Mouse (Mus musculus) stomach, embryonic 14.5 days (tissue): ENCODE measurements around the gene Gm28827. TPM values are rescaled to one million over a fixed set of nuclear protein-coding genes. Genes with fewer than 3 reads are reported as not detected.
"Not testable (repeated sequence)": the region's sequence is repeated elsewhere in the genome, so short reads cannot be mapped to it uniquely, and the experiment has no call there.

Experiments used
- ATAC-seq: fragments of 200-750 bp; cut with Nextera tagmentation; 2 replicates; pipeline ENCODE4 v1.8.0; 2017; ENCODE audit warnings: low read depth, moderate TSS enrichment; ENCODE audit not compliant: insufficient number of reproducible peaks, insufficient read depth, low FRiP score
- H3K27ac ChIP-seq: fragments of 300-500 bp; sonication (generic); 2 replicates; pipeline ENCODE4 v1.5.1; 2014; ENCODE audit warnings: mild to moderate bottlenecking, low read length, moderate library complexity, mixed read lengths
- H3K27me3 ChIP-seq: fragments of 300-500 bp; sonication (generic); 2 replicates; pipeline ENCODE4 v1.6.1; 2014; ENCODE audit warnings: low read length, control low read depth, mixed read lengths; ENCODE audit not compliant: control insufficient read depth, insufficient read depth
- H3K36me3 ChIP-seq: fragments of 300-500 bp; sonication (generic); 2 replicates; pipeline ENCODE4 v1.6.1; 2014; ENCODE audit warnings: mild to moderate bottlenecking, control low read depth, low read length, moderate library complexity, mixed read lengths; ENCODE audit not compliant: control insufficient read depth, insufficient read depth
- H3K4me1 ChIP-seq: fragments of 300-500 bp; sonication (generic); 2 replicates; pipeline ENCODE4 v1.6.1; 2014; ENCODE audit warnings: low read length, control low read depth, mixed read lengths; ENCODE audit not compliant: control insufficient read depth, insufficient read depth
- H3K4me2 ChIP-seq: fragments of 300-500 bp; sonication (generic); replicated peaks from 2 replicates; pipeline ENCODE4 v1.6.1; 2014; ENCODE audit warnings: low read depth, low read length, control low read depth
- H3K4me3 ChIP-seq: fragments of 300-500 bp; sonication (generic); 2 replicates; pipeline ENCODE4 v1.5.1; 2014; ENCODE audit warnings: low read depth, low read length, control low read depth
- H3K9ac ChIP-seq: fragments of 300-500 bp; sonication (generic); replicated peaks from 2 replicates; pipeline ENCODE4 v1.6.1; 2014; ENCODE audit warnings: low read depth, mild to moderate bottlenecking, control low read depth, low read length, moderate library complexity, mixed read lengths
- H3K9me3 ChIP-seq: fragments of 300-500 bp; sonication (generic); 2 replicates; pipeline ENCODE4 v1.6.1; 2016; ENCODE audit warnings: low read depth, low read length, control low read depth; ENCODE audit not compliant: control insufficient read depth
- WGBS: fragments of 180-500 bp; shearing (Covaris S2); extraction: QIAGEN DNeasy Blood & Tissue Kit; methylation state at CpG from one replicate; pipeline ENCODE4 v1.1.7; 2014; 5-methylcytosine and 5-hydroxymethylcytosine counted together
- polyA plus RNA-seq: library from polyadenylated mRNA; unstranded; fragments of >200 nt; fragmentation: Nextera tagmentation; extraction: Ambion mirVana; gene quantifications from 2 replicates; pipeline ENCODE4 v1.2.1, GENCODE M21; 2014

Gm28827 gene
- not detected in 2 replicates for polyA plus RNA-seq

GRCm38 (mm10) chrY:83030647-83031046 is at the start of gene Gm28827:
Gm28827 (plus strand) TSS chrY:83030947.
- not testable (repeated sequence) for H3K4me2 ChIP-seq, H3K4me1 ChIP-seq, H3K4me3 ChIP-seq, H3K27ac ChIP-seq, H3K9ac ChIP-seq, H3K9me3 ChIP-seq, H3K27me3 ChIP-seq, H3K36me3 ChIP-seq, ATAC-seq
- WGBS: no CpG with 5 or more reads among the region's 6 CpGs
